Mouse (Mus musculus) hindbrain, embryonic 15.5 days (tissue): ENCODE data around the gene Dars2. TPM values are rescaled to one million over a fixed set of nuclear protein-coding genes. Genes with fewer than 3 reads are reported as not detected.

Source experiments
- ATAC-seq: fragments of 200-750 bp; cut with Nextera tagmentation; 2 replicates; pipeline ENCODE4 v1.8.0; 2017; ENCODE audit warnings: low read depth, moderate number of reproducible peaks, moderate TSS enrichment; ENCODE audit not compliant: low FRiP score
- H3K27ac ChIP-seq: fragments of 300-500 bp; sonication (generic); replicated peaks from 2 replicates; pipeline ENCODE4 v1.5.1; 2015; ENCODE audit warnings: mild to moderate bottlenecking, inconsistent platforms
- H3K27me3 ChIP-seq: fragments of 300-500 bp; sonication (generic); 2 replicates; pipeline ENCODE4 v1.6.1; 2015; ENCODE audit warnings: control low read depth, inconsistent platforms
- H3K36me3 ChIP-seq: fragments of 300-500 bp; sonication (generic); 2 replicates; pipeline ENCODE4 v1.6.1; 2015; ENCODE audit warnings: control low read depth, inconsistent platforms
- H3K4me1 ChIP-seq: fragments of 300-500 bp; sonication (generic); replicated peaks from 2 replicates; pipeline ENCODE4 v1.6.1; 2015; ENCODE audit warnings: control low read depth, inconsistent platforms
- H3K4me2 ChIP-seq: fragments of 300-500 bp; sonication (generic); 2 replicates; pipeline ENCODE4 v1.6.1; 2015; ENCODE audit warnings: moderate library complexity, mild to moderate bottlenecking, inconsistent platforms
- H3K4me3 ChIP-seq: fragments of 300-500 bp; sonication (generic); 2 replicates; pipeline ENCODE4 v1.5.1; 2015; ENCODE audit warnings: mild to moderate bottlenecking, inconsistent platforms
- H3K9ac ChIP-seq: fragments of 300-500 bp; sonication (generic); 2 replicates; pipeline ENCODE4 v1.6.1; 2015; ENCODE audit warnings: inconsistent platforms
- H3K9me3 ChIP-seq: fragments of 300-500 bp; sonication (generic); 2 replicates; pipeline ENCODE4 v1.6.1; 2016; ENCODE audit warnings: control low read depth, inconsistent platforms
- WGBS: fragments of 180-500 bp; shearing (Covaris S2); methylation state at CpG from one replicate; pipeline ENCODE4 v1.1.7; 2015; 5-methylcytosine and 5-hydroxymethylcytosine counted together
- polyA plus RNA-seq: library from polyadenylated mRNA; unstranded; fragments of >200 nt; fragmentation: Nextera tagmentation; extraction: Ambion mirVana; gene quantifications from 2 replicates; pipeline ENCODE4 v1.2.1, GENCODE M21; 2015

Dars2 gene
- 24.0 and 26.1 TPM in 2 replicates for polyA plus RNA-seq

DNA sequence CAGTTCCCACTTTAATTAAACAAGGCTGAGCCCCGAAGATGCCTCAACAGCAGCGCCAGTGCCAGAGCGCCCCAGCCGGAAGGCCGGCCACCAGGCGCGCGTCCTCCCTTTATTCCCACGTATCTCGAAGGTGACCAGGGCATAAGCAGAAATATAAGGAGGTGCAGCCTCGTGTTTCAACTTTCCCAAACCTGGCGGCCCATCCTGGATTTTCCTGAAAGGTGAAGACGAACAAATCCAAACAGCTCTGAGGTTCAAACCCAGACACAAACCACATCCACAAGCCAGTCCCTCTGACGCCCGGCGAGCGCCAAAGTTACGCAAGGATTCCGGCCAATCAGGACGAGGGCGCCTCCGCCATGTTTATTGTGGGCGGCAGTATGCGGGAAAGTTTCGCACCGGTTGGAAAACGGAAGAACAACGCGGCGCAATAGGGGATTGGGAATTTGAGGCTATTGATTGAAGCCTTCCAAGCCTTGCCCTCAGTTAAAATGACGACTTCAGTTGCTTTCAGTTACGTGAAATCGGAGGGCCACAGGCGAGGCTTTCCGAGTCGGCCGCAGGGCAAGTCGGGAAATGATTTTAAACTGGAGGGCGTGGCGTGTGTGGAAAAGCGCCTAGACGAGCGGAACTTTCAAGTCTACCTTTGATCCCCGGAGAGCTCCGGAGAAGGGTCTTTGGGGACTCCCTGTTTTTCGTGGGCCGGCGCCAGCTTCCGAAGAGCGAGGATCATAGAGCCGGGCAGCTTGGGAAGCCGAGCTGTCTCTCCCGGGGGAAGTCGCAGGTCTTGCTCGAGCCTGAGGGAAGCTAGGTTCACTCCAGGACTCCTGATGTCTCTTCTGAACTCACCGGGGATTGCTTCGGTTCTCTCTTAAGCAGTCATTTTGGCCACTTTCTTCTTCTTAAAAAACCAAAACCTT, at the start of gene Dars2, which contains the start of gene Cenpl:
Dars2 (minus strand) TSS at position 307 of the 920 bp plus-strand sequence.
Cenpl (plus strand) TSS at position 362 of the 920 bp plus-strand sequence.
- ATAC-seq, result peak; percentile 99
- peak within 1 kb of the TSS; percentile 68 for H3K9ac ChIP-seq
- peak within 1 kb of the TSS; percentile 72 for H3K4me3 ChIP-seq
- peaks cover 31% of the 10 kb centered on the region for H3K4me1 ChIP-seq
- WGBS, result under 1% methylated on average over 57 of the region's 57 CpGs
- peak within 1 kb of the TSS; percentile 78 for H3K27ac ChIP-seq
- no peaks in the 10 kb centered on the region for H3K27me3 ChIP-seq
- no peaks in the 10 kb centered on the region for H3K9me3 ChIP-seq
- H3K4me2 ChIP-seq, result peak within 1 kb of the TSS; percentile 68
- H3K36me3 ChIP-seq, result no peaks in the 10 kb centered on the region

DNA sequence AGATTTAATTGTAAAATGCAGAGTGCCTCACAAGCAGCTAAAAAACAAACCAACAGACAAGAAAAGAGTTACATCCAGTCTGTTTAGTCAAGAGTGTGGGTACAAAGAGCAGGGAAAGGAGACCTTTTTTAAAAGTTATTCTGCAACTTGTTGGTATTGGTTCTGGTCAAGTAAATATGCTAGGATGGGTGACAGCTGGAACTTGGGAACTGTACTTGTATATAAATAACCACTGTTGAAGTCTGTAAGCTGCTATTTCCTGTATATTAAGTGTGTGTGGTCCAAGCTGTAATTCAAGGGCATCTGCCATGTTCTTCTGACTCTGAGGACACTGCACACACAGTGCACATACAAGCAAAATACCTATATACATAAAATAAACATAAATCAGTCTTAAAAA, 44.1 kb upstream of the Dars2 start:
- no peaks in the 10 kb centered on the region for H3K4me1 ChIP-seq
- H3K36me3 ChIP-seq, result peaks cover 2% of the 10 kb centered on the region; the same call in 1 of the 2 replicates
- no peak overlapping the region for H3K4me2 ChIP-seq
- no peaks in the 10 kb centered on the region for H3K9me3 ChIP-seq
- H3K27ac ChIP-seq, result no peak overlapping the region
- H3K4me3 ChIP-seq, result no peak overlapping the region
- no peak for ATAC-seq
- H3K27me3 ChIP-seq, result no peaks in the 10 kb centered on the region
- no peak overlapping the region for H3K9ac ChIP-seq

DNA sequence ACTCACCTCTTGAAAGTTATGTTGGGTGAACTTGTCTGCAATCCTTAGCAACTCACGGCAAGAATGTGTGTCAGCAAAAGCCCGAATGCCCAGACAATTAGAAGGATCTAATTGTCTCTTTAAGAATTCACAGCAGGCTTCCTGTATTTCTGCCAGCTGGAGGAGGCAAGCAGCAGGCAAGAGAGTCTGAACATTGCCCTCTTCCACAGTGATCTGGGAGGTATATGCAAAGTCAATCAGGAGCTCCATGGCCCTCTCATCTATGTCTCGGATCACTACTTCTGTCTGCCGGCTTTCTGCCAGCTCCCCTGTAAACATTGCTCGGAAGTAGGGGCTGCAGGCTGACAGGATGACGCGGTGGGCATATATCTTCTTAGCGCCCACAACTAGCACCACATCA, 38.8 kb upstream of the Dars2 start:
- Histone ChIP-seq H3K27ac (no peak overlapping the region), H3K36me3 (peaks cover 28% of the 10 kb centered on the region), H3K27me3 (no peaks in the 10 kb centered on the region), H3K4me3 (no peak overlapping the region), H3K4me1 (no peaks in the 10 kb centered on the region), H3K4me2 (no peak overlapping the region), H3K9ac (no peak overlapping the region), H3K9me3 (no peaks in the 10 kb centered on the region)
- 83% methylated on average over 8 of the region's 8 CpGs for WGBS
- ATAC-seq, result no peak

DNA sequence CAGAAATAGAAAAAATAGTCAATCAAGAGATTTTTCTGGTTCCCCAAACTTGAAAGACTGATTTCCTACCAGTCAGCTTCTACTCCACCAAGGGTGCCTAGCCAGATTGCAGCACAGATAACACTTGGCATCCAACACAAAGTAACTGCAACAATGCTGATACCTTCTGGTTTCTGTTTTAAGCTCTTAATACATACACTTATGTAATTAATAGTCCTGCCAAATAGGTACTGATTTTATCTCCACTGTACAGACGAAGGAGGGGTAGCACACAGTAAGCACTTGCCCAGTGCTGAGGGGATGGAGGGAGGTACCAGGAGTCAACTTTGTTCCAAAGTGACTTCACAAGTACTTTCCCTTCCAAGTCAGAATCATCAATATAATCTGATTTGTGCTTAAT, 33.4 kb upstream of the Dars2 start:
- Histone ChIP-seq H3K4me3 (no peak overlapping the region), H3K9ac (no peak overlapping the region), H3K9me3 (no peaks in the 10 kb centered on the region), H3K36me3 (peaks cover 45% of the 10 kb centered on the region), H3K4me1 (no peaks in the 10 kb centered on the region), H3K4me2 (no peak overlapping the region), H3K27me3 (no peaks in the 10 kb centered on the region), H3K27ac (no peak overlapping the region)
- 85% methylated on average over 1 of the region's 1 CpGs for WGBS
- ATAC-seq, result no peak

DNA sequence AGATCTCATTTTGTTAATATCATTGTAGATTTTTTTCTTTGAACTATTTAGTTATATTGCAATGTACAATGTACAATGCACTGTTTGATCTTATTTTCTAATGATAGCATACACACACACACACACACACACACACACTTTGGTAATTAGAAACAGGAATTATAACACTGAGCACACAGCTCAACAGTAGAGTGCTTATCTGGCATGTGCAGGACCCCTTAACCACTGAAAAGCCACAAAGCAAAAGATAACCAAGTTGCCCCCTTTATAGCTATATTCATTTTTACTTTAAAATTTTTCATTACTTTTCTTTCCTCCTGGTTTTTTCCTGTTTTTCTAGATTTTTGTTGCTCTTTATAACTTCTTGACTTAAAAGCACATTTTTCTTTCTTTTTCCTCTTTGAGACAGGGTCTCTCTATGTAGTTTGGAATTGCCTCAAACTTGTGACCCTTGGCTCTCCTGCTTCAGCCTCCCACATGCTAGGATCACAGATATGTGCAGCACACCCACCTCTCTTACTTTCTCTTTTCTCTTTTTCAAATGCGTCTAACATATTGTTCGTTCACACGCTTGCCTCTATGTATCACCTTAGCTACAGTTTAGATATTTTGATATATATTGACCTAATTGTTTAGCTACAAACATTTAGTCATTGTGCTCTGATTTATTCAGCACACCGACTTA, 29.4 kb upstream of the Dars2 start:
- WGBS, result 93% methylated on average over 4 of the region's 4 CpGs

DNA sequence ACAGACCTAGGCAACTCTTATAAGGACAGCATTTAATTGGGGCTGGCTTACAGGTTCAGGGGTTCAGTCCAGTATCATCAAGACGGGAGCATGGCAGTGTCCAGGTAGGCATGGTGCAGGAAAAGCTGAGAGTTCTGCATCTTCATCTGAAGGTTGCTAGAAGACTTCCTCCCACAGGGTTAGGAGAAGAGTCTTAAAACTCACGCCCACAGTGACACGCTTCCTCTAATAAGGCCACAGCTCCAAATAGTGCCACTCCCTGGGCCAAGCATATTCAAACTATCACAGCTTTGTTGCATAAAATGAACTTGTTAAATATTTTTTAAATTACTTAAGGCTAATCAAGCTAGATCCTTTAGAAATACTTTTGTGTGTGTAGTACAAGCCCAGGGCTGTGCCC, 6.8 kb upstream of the Dars2 start:
- no peak overlapping the region for H3K9ac ChIP-seq
- WGBS, result 96% methylated on average over 3 of the region's 3 CpGs
- no peak overlapping the region for H3K27ac ChIP-seq

More for the DNA sequence above, 29.4 kb upstream of the Dars2 start:
- H3K4me1 ChIP-seq, result no peaks in the 10 kb centered on the region
- H3K4me2 ChIP-seq, result no peak overlapping the region
- no peak overlapping the region for H3K9ac ChIP-seq
- H3K27ac ChIP-seq, result no peak overlapping the region
- no peak overlapping the region for H3K4me3 ChIP-seq
- H3K27me3 ChIP-seq, result no peaks in the 10 kb centered on the region
- ATAC-seq, result no peak
- peaks cover 44% of the 10 kb centered on the region for H3K36me3 ChIP-seq
- no peaks in the 10 kb centered on the region for H3K9me3 ChIP-seq

DNA sequence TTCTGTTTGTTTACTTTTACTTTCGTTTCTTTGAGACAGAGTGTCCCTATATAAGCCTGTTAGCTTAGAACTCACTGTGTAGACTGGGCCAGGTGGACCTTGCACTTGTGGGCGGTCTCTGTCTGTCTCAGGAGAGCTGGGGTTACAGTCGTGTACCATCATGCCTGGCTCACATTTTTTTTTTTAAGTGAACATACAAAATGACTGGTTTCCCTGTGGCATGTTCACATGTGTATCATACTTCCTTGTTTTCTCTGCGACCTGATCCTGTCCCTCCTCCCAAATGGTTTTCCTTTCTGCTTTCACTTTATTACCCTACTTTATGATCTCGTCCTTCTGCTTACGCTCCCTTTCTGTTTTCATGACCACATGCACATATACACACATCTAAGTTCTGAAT, 5.8 kb upstream of the Dars2 start:
- Histone ChIP-seq H3K27ac (no peak overlapping the region), H3K9ac (no peak overlapping the region), H3K27me3 (no peaks in the 10 kb centered on the region), H3K4me1 (peaks cover 28% of the 10 kb centered on the region), H3K4me2 (no peak overlapping the region), H3K36me3 (no peaks in the 10 kb centered on the region), H3K4me3 (no peak overlapping the region), H3K9me3 (no peaks in the 10 kb centered on the region)
- no peak for ATAC-seq
- WGBS, result 93% methylated on average over 6 of the region's 6 CpGs

More for the DNA sequence above, 6.8 kb upstream of the Dars2 start:
- Histone ChIP-seq H3K27me3 (no peaks in the 10 kb centered on the region), H3K4me3 (no peak overlapping the region), H3K4me2 (no peak overlapping the region), H3K4me1 (peaks cover 18% of the 10 kb centered on the region), H3K36me3 (no peaks in the 10 kb centered on the region), H3K9me3 (no peaks in the 10 kb centered on the region)
- ATAC-seq, result no peak

DNA sequence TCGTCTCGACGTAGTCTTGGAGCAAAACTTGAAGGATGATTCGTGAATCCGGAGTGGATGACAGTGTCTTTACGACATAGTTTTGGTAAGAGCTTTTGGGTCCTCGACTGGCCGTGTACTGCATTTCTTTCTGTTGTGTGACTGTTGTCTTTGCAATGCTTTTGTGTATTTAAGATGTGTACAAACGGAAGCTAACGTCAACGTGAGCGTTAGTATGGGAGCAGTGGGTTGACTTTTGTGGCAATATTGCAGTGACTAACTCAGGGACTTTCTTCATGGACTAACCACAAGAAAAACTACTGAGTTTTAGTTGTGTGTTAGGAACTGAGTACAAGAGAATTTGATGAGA, 788 bp upstream of the Dars2 start:
- Histone ChIP-seq H3K36me3 (no peaks in the 10 kb centered on the region), H3K27me3 (no peaks in the 10 kb centered on the region), H3K27ac (peak overlapping the region; percentile 43; the same call in 1 of the 2 replicates), H3K4me2 (peak overlapping the region; percentile 68), H3K9me3 (no peaks in the 10 kb centered on the region), H3K4me1 (peaks cover 31% of the 10 kb centered on the region), H3K4me3 (peak overlapping the region; percentile 72), H3K9ac (peak overlapping the region; percentile 58)
- 0% methylated on average over 12 of the region's 12 CpGs for WGBS
- no peak for ATAC-seq

DNA sequence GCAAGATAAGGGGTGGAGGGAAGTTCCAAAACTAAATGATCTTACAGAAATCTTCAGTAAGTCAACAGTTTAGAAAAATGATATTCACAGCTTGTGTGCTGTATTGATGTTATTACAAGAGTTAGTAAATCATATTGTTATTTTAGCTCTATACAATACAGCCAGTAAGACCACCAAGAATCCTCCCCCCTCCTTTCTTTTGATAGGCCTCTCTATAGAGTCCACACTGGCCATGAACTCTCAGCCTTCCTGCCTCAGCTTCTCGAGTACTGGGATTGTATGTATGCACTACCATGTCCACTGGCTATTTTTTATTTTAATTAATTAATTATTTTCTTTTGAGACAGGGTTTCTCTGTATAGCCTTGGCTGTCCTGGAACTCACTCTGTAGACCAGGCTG, 7.1 kb downstream of the Dars2 start:
- H3K4me1 ChIP-seq, result no peaks in the 10 kb centered on the region
- H3K27me3 ChIP-seq, result no peaks in the 10 kb centered on the region
- 90% methylated on average over 1 of the region's 1 CpGs for WGBS
- no peak overlapping the region for H3K27ac ChIP-seq
- H3K9ac ChIP-seq, result no peak overlapping the region
- peaks cover 13% of the 10 kb centered on the region for H3K36me3 ChIP-seq
- H3K9me3 ChIP-seq, result no peaks in the 10 kb centered on the region
- ATAC-seq, result no peak
- no peak overlapping the region for H3K4me3 ChIP-seq
- H3K4me2 ChIP-seq, result no peak overlapping the region

DNA sequence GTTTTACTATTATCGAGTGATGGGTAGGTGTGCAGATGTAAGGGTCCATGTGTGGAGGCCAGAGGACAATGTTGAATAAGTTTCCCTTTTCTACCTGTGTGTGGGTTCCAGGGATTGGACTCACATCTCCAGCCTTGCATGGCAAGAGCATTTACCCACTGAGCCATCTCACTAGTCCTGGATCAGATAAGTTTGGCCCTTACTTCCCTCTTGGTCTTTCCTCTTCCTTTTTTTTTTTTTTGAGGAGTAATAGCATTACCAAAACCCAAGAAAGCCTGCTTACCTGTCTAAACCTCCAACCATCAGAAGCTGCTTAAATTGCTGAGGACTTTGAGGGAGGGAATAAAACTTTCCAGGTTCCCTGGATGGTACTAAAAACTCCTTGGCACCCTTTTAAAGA, 13.3 kb downstream of the Dars2 start:
- Histone ChIP-seq H3K27ac (no peak overlapping the region), H3K9me3 (no peaks in the 10 kb centered on the region), H3K9ac (no peak overlapping the region), H3K4me3 (no peak overlapping the region), H3K4me2 (no peak overlapping the region), H3K4me1 (no peaks in the 10 kb centered on the region), H3K27me3 (no peaks in the 10 kb centered on the region), H3K36me3 (peaks cover 31% of the 10 kb centered on the region)
- ATAC-seq, result no peak
- 100% methylated on average over 1 of the region's 1 CpGs for WGBS

DNA sequence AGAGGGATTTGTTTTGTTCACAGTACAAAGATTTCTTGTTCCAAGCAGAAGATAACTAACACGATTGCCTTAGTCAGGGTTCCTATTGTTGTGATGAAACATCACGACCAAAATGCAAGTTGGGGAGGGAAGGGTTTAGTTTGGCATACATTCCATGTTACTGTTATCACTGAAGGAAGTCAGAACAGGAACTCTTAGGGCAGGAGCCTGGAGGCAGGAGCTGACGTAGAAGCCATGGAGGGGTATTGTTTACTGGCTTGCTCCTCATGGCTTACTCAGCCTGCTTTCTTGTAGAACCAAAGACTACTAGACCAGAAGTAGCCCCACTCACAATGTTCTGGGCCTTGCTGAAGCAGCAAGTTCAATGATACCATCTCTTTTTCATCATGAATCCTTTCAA, 23.5 kb downstream of the Dars2 start:
- Histone ChIP-seq H3K27me3 (no peaks in the 10 kb centered on the region), H3K27ac (no peak overlapping the region), H3K4me3 (no peak overlapping the region), H3K9me3 (no peaks in the 10 kb centered on the region), H3K4me1 (no peaks in the 10 kb centered on the region), H3K4me2 (no peak overlapping the region), H3K36me3 (peaks cover 32% of the 10 kb centered on the region), H3K9ac (no peak overlapping the region)
- no peak for ATAC-seq
- 83% methylated on average over 3 of the region's 3 CpGs for WGBS

DNA sequence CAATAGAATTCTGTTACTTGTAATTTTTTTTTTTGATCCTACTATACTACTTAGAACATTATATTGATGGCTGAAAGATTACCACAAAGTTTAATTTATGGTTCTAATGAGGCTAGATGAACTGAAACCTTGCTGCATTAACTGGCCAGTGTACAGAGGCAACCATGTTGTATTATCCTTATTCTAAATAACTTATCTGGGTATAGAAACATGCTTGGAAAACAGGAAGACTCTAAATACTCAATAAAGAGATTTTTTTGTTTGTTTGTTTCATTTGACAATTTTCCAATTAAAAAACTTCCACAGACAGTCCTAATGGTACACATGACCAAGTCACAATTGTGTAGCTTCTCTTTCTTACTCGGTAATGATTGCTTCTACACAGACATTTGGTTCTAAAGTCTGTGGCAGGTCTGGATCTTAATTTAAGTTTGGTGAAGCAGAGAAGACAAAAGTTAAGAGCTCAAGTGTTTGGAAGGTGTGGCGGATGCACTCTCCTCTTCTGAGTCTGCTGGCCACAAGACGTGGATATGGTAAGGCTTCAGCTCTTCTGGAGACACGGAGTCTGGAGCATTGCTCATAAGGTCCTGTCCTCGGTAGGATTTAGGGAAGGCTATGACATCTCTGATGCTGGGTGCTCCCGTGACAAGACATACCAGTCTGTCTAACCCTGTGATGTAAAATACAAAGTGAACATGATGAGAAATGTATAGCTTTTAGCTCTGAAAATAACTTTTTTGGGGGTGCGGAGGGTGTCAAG, 29.0 kb downstream of the Dars2 start:
- no peak overlapping the region for H3K4me3 ChIP-seq
- H3K27me3 ChIP-seq, result no peaks in the 10 kb centered on the region
- no peak overlapping the region for H3K27ac ChIP-seq
- H3K36me3 ChIP-seq, result peaks cover 50% of the 10 kb centered on the region
- H3K9me3 ChIP-seq, result no peaks in the 10 kb centered on the region
- no peak overlapping the region for H3K9ac ChIP-seq
- no peak overlapping the region for H3K4me2 ChIP-seq
- no peak for ATAC-seq
- WGBS, result 93% methylated on average over 7 of the region's 7 CpGs
- peaks cover 18% of the 10 kb centered on the region for H3K4me1 ChIP-seq
